Mouse (Mus musculus): ENCODE data around the gene Tmem189. TPM values are rescaled to one million over a fixed set of nuclear protein-coding genes. Genes with fewer than 3 reads are reported as not detected.
A peak's percentile ranks its signal among the peaks of the same experiment; 100 is the strongest.

Tmem189 gene
- total RNA-seq, 4 experiments from 2014 or later = 44.5 to 47.5 (median 46.8) TPM

DNA sequence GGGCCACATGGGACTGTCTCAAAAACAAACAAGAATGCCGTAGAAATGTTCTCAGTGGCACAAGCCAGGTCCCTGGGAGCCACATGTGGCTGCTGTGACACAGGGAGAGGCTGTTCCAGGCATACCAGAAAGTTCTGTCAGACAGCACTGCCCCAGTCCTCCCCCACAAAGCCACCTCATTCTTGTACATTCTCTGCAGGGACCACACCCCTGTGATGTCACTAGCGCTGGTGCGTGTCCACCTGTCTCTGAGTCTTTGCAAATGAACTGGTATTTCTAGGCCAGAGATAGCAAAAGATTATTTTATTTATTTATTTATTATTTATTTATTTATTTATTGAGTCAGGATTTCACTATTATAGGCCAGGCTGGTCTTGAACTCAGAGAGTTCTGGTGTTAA, 5.9 kb downstream of the Tmem189 start:
- no peak for DNase-seq (ENCODE audit: low spot score in 2 of 2)

DNA sequence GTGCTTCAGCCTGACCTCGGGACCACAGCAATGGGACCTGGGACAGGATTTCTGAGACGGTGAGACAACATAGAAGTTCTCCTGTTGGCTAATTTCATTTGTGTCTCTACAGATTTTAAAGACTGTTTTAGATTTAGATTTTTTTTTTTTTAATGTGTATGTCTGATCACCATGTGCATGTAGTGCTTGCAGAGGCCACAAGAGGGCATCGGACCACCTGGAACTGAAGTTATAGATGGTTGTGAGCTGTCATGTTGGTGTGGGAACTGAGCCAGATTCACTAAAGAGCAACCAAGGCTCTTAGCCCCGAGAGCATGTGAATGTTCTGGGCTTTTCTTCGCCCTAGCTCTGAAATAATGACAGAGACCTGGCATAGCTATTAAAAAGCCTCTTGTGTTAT, 9.0 kb downstream of the Tmem189 start:
- no peak for DNase-seq (ENCODE audit: low spot score in 2 of 2)

DNA sequence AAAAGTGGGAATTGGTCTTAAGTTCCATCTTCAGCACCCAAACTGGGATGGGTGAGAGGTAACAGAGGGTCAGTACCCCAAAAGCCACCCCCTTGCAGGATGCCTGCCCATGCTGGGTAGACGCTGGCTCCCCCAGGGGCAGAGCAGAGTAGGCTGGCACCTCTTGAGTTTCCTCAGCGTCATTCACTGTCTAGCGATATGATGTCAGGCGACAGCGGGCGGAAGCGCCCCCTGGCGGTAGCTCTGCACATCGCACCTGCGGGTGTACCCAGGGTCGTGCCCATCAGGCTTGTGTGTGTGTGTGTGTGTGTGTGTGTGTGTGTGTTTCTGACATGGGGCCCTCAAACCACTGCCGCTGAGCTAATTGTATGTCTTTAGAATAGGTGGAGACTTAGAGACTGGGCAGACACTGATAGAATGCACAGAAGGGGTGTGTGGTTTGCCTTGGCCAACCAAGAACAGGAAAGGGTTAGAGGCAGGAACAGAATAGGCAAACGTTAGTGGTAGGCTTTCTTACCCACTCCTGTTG, 9.7 kb downstream of the Tmem189 start:
- peak; percentile 66 to 80 for DNase-seq (ENCODE audit: low spot score in 2 of 2)

DNA sequence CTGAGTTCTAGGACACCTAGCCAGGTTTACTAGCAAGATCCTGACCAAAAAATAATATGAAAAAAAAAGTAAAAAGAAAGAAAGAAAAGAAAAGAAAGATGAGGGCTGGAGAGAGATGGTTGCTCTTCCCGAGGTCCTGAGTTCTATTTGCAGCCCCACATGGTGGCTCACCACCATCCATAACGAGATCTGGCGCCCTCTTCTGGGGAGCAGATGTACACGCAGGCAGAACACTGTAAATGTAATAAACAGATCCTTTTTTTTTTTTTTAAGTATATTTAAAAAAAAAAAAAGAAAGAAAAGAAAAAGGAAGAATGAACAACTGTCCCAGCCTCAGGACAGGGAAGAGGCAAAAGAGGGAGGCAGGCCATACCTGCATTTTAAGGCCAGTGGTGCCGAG, 11.0 kb downstream of the Tmem189 start:
- no peak for DNase-seq (ENCODE audit: low spot score in 2 of 2)

DNA sequence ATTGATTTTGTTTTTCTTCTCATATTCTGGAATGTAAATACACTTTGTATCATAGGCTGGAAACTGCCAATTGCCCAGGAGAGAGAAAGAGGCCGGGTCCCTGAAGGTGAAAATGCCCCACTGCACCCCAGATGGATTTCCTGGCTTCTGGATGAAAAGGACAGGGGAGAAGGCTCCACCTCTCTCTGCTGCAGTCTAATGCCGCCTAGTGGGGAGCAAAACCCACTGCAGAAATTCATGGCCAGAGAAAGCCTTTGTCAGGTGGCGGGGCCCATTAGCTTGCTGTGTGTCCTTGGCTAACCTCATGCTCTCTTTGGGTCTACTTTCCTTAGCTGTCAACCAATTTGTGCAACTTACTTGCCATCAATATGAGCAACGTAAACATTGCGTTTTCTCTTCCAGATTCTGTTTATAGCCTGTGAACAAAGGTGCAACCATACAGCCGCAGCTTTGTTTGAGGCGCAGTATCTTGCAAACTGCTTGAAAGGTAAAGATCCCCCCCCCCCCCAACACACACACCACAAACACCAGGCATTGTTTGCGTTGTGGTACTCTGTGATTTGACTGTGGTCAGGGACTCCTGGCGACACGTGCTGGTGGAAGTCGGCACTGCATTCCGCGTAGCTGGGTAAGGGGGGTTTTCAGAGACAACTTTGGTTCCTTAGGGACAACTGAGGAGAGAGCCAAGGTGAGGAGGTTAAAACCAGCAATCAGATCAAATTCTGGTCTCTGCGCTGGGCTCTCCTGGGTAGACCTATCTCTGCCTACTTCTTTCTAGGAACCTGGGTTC, 14.3 kb downstream of the Tmem189 start:
- DNase-seq (ENCODE audit: low spot score in 2 of 2) = no peak

DNA sequence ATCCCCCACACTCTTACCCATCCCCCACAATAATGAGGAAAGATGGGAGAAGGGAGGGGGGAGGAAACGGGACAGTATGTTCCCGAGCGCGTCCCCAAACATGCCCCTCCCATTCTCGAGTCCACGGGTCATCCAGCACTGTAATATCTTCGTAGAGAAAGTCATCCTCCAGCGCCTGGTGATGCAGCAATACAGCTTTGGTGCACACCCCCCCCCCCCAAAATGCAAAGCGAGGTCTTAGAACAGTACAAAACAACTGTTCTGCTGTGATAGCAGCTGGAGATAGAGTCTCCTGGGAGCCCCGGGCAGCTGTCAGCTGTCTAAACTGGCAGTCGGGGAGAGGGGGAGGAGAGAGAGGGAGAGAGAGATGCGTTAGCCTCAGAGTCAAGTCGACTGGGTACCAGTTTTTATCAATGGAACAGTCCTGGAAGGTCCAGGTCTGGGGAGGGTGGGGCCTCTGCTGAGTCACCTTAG, 17.4 kb downstream of the Tmem189 start:
- no peak for DNase-seq (ENCODE audit: low spot score in 2 of 2)

DNA sequence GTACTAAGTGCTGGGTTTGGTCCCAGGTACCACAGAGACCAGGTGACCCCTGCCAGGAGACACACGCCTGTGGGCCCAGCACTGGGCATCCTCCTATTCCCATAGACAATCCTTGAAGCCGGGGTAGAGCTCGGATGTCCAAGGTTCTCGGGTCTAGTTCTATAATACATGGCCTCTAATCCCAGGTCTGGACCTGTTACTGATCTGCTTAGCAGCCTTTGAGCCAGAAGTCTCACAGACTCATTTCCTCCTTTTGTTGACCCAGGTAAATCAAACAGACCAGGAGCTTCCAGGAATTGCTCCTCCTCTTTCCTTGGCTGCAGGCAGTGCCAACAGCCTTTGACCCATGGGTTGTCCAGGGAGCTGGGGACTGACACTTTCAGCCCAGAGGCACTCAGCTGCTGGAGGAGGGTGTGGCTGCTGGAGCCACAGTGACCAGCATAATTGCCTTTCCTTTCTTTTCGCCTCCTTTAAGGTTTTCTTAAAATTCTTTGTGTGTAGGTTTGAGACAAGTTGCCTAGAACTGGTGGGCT, 18.5 kb downstream of the Tmem189 start:
- no peak for DNase-seq (ENCODE audit: low spot score in 2 of 2)

DNA sequence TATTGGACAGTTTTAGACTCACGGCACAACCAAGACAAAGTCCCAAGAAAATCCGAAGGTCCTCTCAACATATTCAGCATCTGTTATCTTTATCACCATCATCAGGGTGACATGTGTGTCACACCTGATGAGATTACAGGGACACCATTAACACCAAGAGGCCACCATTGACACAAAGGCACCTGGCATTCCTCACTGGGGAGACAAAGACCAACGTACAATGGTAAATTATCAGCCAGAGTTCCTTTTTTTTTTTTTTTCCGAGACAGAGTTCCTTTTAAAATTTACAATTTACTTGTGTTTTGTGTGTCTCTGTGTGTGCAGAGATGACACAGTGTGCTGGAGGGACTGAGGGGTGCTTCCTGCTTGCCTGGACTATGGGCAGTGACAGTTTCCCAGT, 20.2 kb downstream of the Tmem189 start:
- no peak for DNase-seq (ENCODE audit: low spot score in 2 of 2)

DNA sequence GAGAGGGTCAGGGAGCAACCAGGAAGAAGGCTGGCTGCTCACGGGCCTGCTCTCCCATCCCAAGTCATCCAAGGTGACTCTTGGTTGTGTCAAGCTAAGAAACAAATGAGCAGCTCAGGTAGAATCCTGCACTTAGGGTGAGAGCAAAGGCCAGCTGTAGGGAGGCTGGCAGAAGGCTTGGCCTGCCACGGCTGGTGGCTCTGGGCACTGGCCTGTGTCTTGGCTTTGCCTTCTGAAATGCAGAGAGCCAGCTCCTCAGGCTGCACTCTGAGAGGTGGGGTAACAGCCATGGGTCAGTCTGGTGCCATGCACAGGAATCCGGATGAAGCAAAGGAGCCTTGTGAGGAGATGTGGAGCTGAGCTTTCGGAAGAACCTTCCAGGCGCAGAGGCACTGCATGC, 21.2 kb downstream of the Tmem189 start:
- DNase-seq (ENCODE audit: low spot score in 2 of 2) = no peak

DNA sequence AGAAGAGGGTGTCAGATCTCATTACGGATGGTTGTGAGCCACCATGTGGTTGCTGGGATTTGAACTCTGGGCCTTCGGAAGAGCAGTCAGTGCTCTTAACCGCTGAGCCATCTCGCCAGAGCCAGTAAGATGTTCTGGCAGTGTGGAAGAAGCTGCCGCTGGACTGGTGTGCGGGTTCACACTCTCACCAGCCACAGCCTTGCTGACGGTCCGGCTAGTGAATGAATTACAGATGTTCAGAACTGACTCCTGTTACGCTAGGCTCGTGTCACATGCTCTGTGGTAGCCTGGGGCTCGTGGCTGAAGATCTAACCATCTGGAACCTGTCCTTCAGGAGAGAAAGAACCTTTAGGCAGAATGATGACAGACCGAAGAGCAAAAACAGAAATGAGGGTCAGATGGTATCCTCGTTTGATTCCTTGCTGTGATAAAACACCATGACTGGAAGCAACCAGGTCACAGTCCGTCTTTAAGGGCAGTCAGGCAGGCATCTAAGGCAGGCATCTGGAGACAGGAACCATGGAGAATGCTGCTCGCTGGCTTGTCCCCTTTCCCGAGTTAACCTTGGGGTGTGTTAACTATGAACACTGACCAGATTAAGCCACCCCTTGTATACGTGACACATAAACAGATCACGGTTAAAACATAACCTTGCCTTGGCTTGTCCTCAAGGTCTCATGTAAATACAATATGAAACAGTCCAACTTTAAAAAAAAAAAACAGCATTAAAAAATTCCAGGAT, 23.5 kb downstream of the Tmem189 start:
- DNase-seq (ENCODE audit: low spot score in 2 of 2) = no peak

DNA sequence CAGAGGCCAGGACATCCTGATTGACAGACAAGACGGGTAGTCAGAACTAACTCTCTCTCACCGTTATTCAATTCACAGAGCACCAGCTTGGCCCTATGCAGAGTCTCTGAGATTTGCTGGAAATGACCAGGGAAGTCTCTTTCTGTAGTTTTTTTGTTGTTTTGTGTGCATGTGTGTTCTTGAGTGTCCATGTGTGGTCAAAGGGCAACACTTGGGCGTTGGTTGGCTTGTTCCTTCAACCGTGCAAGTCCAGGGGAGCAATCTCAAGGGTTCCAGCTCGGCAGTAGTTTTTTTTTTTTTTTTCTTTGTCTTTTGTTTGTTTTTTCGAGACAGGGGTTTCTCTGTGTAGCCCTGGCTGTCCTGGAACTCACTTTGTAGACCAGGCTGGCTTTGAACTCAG, 26.9 kb downstream of the Tmem189 start:
- DNase-seq (ENCODE audit: low spot score in 2 of 2) = no peak

DNA sequence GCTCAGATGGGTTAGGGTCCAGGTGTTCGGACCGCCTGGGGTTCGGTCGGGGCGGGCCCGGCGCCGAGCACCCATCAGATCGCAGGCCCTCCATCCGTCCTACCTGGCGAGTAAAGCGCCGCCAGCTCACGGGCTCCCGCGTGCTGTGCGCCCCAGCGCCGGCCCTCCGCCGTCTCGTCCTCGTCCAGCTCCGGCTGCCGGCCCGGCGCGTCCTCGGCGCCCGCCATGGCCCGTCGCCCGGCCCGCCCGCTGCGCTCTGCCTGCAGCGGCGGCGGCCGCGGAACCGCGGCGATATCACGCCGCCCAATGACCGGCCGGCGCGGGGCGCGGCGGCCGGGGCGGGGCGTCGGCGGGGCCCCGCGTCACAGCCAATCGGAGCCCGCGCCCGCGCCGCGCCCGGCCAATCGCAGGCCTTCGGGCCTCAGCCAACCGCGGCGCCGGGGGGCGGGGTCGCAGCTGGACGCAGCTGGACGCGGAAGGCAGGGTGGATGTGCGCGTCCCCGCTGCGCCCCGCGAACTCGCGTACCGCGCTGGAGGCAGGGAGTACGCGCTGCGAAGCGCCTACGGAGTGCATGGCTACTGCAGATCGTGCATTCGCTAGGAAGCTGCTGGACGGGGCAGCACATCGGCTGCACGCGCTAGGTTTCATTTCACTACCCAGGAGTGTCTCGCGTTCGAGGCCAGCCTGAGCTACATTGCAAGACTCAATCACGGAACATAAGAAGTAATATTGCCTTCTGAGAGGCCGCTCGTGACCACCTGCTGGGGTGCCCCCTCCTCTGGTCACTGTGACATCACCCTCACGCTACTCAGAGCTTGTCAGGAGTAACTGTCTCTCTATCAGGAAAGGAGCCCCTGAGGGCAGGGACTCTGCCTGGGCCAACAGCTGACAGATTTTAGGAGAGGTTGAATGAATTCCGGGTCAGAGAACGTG, 28.1 kb downstream of the Tmem189 start, which contains the start of gene Gm20431:
Gene Gm20431, minus strand, starts transcription at position 227 of the 934 bp plus-strand sequence.
- peak; percentile 87 to 93 for DNase-seq (ENCODE audit: low spot score in 2 of 2)

DNA sequence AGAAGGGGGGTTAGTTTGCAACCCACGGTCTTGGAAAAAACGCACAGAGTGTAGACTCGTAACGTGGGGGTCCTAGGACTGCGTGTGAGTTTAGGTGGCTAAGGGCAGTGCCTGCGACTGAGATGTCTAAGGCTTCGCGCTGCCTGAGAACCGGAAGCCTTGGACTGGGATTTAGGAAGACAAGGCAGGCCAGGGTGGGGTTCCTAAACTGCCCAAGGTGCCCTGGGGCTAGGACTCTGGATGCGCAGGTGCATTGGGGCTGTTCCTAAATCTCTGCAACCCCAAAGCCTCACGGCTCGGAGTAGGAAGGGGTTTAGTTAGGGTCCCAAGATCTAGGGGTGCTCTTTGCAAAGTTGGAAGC, 29.0 kb downstream of the Tmem189 start:
- DNase-seq (ENCODE audit: low spot score in 2 of 2) = no peak

DNA sequence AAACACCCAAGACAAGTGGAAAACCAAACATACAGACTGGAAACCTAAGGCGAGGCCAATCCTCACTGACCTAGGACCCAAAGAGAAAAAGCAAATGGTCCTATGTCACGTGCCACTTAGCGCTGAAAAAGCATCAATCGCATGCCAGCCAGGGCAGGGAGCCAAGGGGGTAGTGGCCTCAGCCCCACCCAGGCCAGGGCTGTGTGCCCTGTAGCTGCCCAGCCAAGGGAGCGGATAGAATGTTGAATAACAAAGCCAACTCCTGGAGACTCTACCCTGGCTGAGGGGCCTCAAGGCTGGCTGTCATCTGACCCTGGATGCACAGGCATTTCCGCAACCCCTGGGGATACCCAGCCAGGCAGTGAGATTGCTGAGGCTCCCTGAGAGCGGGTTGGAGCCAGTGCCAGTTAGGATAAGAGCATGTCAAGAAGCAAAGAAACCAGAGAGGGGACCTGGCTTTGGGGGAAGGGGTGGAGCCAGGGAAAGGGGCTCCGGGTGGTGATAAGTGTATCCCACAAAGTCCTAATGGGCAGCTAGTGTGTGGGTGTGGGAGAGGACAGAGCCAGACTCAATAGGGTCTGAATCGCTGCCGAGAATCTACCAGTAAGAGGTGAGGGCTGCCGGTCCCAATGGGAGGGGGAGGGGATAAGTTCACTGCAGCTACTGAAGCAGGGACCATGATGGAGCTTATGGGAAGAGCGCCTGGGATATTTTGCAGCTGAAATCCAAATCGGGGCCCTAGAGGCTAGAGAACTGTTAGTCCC, 29.6 kb downstream of the Tmem189 start:
- peak in 1 of 2 experiments; percentile 55 for DNase-seq (ENCODE audit: low spot score in 2 of 2)

DNA sequence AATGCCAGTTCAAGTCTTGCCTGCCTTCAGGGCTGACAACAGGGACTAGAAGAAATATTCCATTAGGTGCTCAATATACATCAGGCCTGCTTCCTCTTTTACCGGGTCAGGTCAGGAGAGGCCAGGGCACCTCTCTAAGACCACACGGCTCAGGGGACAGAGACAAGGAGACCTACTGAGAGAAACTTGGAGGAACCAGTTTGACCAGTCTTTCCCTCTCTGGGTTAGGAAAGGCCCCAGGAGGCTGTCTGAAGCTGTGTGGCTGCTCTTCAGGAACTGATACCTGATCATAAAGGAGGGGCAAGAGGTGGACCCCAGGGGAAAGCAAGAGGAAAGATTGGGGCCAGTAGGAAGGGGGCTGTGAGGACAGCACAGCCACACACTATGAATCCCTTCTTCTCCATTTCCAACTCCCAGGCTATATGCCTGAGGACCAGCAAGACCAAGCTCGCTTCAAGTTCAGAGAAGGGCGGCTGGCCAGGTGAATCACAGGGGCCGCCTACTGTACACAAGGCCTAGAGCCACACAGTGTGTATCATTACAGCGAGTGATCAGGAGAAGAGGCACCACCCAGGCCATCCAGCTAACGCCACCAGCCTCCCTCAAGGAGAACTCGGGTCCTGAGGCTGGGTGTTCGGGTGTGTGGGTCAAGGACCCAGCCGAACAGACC, 30.3 kb downstream of the Tmem189 start:
- DNase-seq (ENCODE audit: low spot score in 2 of 2) = no peak

DNA sequence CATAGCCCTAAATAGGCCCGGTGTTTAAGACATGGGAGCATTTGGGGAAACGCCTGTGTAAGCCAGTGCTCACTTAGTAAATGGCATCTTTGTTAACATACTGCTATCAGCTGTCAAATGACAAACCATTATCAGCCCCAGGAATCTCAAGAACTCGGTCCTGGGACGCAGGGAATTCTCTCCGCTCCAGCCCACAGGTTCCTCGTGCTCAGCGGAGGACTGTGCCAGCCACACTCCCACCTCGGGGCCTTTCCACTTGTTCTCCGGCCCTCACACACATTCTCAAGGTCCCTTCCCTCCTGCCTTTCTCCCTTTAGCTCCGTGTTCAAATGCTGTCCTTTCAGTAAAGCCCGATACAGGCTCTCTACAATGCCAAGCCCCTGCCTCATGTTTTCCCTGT, 30.9 kb downstream of the Tmem189 start:
- no peak for DNase-seq (ENCODE audit: low spot score in 2 of 2)

DNA sequence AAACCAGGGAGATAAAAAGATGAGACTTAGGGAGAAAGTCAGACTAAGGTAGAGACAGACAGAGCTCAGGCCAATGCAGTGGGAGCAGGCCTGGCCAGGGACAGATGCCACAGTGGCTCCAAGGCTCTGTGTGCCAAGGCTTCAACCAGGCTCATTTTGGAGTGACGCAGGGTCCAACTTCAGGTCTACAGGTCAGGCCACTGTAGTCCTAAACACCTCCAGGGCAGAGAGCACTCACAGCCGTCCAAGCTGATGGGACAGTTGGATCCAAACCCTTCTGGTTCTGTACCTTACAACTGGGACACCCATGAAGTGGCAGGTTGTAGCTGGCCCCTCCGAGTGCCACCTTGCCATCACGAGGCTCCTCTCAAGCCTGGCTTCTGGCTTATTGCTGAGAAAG, 31.6 kb downstream of the Tmem189 start:
- DNase-seq (ENCODE audit: low spot score in 2 of 2) = no peak

DNA sequence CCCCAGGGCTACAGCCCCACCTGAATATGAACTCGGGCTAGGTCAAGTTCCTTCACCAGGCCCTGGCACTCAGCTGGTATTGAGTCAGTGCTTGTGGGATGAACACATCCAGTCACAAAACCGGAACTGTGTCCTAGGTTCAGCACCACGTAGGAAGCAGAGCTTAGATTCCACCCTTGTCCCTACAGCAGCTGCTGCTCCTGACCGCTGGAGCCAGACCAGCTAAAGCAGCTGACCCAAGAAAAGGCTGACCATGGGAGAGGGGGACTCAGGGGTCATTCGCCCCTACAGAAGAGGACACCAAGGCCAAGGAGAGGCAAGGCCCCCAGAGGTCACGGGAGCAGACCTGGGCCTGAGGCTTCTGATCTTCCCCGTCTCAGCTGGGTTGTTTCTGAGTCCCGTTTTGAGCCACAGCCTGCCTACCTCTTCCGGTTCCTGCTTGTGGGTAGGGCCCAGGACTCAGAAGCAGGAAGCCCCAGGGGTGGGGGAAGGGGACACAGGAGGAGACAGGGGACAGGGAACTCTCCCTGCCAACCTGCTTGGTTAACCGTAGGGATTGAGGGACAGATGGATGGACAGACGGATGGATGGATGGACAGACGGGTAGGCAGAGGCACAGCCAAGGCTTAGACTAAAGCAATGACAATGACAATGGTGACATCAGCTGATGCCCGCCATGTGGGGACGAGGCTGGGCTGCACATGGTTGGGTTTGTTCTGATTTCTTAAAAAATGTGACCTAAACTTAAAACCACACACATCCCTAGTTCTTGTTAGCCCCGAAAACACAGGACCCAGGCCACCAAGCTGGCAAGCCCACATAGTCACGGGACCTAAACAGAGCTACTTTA, 32.8 kb downstream of the Tmem189 start:
- DNase-seq (ENCODE audit: low spot score in 2 of 2) = no peak
